Mouse (Mus musculus): ENCODE data around the gene Bmyc.
"Not testable (repeated sequence)": the region's sequence is repeated elsewhere in the genome, so short reads cannot be mapped to it uniquely, and the experiment has no call there.

Bmyc gene

DNA sequence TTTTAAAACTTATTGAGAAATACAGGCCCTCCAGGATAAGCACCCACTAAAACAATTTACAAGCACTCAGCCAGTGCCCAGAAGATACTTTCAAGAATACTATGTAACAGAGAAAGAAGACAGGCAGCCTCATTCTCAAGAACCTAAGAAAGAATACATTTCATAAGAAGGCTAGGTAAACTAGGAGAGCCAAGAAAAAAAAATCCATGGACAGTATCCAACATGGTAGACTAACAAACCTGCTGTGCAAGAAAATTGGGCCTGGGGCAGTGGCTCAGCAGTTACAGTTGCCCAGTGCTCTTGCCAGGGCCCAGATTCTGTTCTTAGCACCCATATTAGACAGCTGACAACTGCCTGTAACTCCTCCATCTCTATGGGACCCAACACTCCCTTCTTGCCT, 10.7 kb downstream of the Bmyc start:
- no peak for DNase-seq (ENCODE audit: extremely low spot score, low spot score)

DNA sequence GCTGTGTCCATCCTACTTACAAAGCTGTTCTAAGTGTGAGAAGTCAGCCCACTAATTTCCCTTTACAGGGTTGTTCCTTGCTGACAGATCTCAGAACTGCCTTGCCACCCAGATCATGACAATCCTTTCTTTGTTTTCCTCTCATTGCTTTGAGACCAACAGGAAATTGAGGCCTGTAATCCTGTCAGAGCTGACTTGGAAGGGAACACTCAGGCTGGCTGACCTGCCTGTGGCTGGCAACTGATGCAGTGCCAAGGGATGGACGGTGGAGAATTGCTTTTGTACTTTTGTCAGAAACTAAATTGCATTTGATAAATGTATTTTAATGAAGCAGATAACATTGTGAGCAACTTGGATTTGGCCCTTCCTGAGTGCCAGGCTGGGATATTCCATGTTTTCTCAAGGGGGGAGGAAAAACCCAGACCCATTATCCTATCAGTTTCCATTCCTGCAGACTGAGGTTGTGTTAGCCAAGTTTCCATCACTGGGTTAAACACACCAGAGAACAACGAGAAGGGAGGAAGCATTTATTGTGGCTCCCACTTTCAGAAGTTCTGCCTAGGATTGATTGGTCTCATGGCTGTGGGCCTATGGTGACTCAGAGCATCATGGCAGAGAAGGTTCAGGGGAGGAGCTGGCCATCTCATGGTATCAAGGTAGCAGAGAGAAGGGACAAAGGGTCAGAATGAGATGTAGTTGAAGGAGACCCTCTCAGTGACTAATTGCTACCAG, 26.8 kb downstream of the Bmyc start:
- DNase-seq (ENCODE audit: extremely low spot score, low spot score): no peak

DNA sequence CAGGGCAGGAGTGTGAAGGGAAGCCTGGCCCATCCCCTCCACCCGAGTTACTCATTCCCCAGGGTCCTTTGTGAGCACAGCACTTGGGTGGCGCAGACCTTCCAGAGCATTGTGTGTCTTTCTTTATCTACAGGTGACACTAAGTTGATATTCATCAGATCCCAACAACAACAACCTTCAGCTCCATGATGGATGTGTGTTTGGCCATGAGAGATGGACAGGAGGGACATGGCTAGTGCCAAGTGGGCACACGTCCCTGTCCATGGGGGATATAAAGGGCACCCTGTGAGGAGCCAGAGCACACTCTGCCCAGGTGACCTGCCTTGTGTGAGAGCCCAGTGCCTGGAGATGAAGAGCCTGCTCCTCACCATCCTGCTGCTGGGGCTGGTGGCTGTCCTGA, 30.2 kb downstream of the Bmyc start, which contains the start of gene Obp2b:
TSS of gene Obp2b (plus strand) at position 301 of the 400 bp plus-strand sequence.
- not testable (repeated sequence) for DNase-seq (ENCODE audit: extremely low spot score, low spot score)

DNA sequence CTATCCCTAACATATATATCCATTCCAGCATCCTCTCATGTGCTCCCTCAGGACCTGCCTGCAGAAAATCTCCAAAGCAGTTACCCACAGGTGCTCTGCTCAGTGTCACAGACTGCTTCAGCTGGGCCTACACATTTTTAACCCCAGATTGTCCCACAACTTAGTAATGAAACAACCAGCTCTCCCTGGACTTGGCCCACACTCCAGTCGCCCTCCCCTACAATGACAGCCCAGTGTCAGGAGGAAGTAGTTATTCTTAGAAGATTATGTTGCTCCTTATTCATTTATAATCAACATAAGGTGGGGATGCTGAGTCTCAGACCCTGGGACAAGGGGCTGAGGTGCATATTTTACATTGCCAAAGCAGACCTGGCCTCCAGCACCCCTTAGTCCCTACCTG, 35.1 kb downstream of the Bmyc start:
- DNase-seq (ENCODE audit: extremely low spot score, low spot score): no peak

DNA sequence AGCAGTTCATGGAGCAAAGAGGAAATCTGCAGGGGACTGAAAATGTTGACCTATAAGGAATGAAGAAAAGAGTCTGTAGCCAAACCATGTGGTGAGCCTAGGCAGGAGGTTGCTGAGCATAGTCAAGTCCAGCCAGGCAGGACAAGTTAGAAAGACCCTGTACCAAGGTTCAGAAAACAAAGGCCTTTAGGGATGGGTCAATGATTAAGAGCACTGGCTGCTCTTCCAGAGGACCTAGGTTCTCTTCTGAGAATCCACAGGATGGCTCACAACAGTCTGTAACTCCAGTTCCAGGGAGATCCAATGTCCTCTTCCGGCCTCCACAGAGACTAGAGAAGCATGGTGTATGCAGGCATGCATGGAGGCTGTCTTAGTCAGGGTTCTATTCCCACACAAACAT, 47.7 kb downstream of the Bmyc start:
- DNase-seq (ENCODE audit: extremely low spot score, low spot score): no peak

Data from neural tube, embryonic 10.5 days (tissue).